Mouse (Mus musculus) left cerebral cortex, adult 2 months (tissue): ENCODE data around the gene Nudt1. TPM values are rescaled to one million over a fixed set of nuclear protein-coding genes. Genes with fewer than 3 reads are reported as not detected.
A peak's percentile ranks its signal among the peaks of the same experiment; 100 is the strongest.

Source experiments
- DNase-seq, 2 experiments: peaks; one replicate each; pipeline ENCODE4 v3.0.0; 2021 to 2022; ENCODE audit warnings: low spot score in 2 of 2, mixed read lengths in 1 of 2; ENCODE audit errors: extremely low spot score in 1 of 2
- H3K27ac ChIP-seq: fragments of 200-600 bp; 2 replicates; pipeline ENCODE4 v1.8.1; 2022
- H3K4me3 ChIP-seq: fragments of 200-600 bp; 2 replicates; pipeline ENCODE4 v1.8.1; 2022
- CTCF ChIP-seq: fragments of 200-600 bp; IDR thresholded peaks from 2 replicates; pipeline ENCODE4 v1.8.1; 2022; ENCODE audit warnings: antibody characterized with exemption, mild to moderate bottlenecking, moderate library complexity
- intact Hi-C: fragments of 180-260 bp; cut with DNase I; formaldehyde crosslinking; loops from one replicate; pipeline ENCODE4 v1.15.1; 2025
- total RNA-seq, 2 experiments: library from RNA; stranded (reverse); gene quantifications; 2 replicates each; pipeline ENCODE4 v1.2.3; 2021

The Nudt1 gene
- total RNA-seq, 2 experiments from 2014 or later = 4.6 to 6.8 TPM

DNA sequence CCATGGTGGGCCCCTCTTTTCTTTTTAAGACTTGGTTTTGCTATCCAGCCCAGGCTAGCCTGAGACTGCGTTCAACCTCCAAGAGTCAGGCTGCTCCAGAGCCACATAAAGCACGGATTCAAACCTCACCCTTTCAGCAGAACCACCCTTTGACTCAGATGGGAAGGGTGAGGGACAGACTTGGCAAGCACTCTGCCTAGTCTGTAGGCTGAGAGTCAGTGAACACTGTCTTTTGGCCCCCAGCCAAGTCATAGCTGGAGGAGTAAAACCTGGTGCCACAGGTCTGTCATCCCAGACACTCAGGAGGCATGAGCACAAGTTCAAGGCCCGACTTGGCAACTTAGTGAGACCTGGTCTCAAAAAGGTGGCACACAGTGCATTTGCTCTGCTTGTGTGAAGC is 4.7 kb upstream of the Nudt1 start:
- no peak overlapping the region for H3K27ac ChIP-seq
- intact Hi-C loops = no loop called here
- TF ChIP-seq CTCF = no peak
- H3K4me3 ChIP-seq = no peak overlapping the region
- no peak for DNase-seq

- H3K27ac ChIP-seq = peak overlapping the region; percentile 45
- peak overlapping the region; percentile 65 for H3K4me3 ChIP-seq
- no peak for DNase-seq
- no peak for TF ChIP-seq CTCF
- intact Hi-C loops = no loop called here
These were observed 510 bp downstream of the Nudt1 start for GRCm38 (mm10) chr5:140321756-140322575.

DNA sequence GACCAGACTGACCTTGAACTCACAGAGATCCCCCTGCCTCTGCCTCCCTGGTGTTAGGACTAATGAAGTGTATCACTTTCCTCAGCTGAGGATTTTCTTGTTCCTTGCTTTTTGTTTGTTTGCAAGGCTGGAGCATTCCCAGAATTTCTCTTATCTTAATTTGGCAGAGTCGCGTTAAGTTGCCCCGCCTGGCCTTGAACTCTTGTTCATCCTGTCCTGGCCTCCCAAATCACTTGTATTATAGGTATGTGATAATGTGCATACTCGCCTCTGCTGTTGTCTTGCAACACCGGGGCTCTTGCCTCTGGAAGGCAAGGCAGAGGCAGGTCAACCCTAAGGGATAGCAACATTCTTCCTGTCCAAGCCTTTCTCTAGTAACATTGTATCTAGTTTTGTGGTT is 2.6 kb downstream of the Nudt1 start:
- no peak for TF ChIP-seq CTCF
- Histone ChIP-seq H3K27ac (no peak overlapping the region), H3K4me3 (no peak overlapping the region)
- intact Hi-C loops = no loop called here
- no peak for DNase-seq

DNA sequence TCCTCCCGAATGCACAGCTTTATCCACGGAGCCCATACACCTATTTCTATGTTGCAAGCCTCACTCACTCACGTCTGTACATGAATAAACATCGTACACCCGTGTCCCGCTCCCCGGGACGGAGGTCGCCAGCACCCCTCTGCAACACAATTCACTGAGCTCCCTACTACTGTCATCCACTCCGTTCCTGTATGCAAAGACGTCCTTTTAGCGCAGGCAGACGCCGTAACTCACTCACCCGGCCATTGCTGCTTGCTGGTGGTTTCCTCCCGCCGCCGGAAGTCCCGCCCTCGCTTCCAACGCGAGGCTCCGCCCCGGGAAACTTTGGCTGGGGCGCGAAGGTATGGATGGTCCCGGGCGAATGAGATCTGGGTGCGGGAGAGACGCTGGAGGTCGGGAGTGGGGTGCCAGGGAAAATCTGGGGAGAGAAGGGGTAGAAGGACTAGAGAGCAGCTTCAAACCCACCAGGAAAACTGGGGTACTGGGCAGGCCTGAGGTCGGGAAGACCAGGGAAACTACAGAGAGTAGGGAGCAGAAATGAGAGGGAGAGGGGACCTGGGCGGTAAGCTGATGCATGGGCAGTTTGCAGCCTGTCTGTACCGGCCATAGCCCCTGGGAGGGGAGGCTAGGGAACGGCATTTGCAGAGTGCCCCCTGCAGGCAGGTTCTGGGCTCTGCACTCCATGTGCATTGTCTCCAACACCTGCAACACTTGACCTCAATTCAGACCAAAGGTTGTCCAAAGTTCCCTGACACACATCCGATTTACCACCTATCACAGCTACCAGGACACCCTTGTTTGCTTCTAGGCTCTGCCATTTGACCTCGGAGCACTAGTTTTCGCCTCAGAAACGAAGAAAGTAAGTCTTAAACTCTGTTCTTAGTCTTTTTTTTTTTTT is 10.4 kb downstream of the Nudt1 start, which contains the start of gene Mrm2:
Mrm2 (minus strand) TSS at position 284 of the 898 bp plus-strand sequence.
- peak; percentile 86 for TF ChIP-seq CTCF
- intact Hi-C loops = loop anchor here (5.0 kb wide), 1 partner anchor 205 kb away; no protein-coding TSS in a partner anchor
- DNase-seq = peak; percentile 72 to 80
- Histone ChIP-seq H3K4me3 (peak within 1 kb of the TSS; percentile 79), H3K27ac (peak within 1 kb of the TSS; percentile 87)

- intact Hi-C loops = loop anchor here (5.0 kb wide), 1 partner anchor 205 kb away; no protein-coding TSS in a partner anchor
- TF ChIP-seq CTCF = no peak
- H3K4me3 ChIP-seq = no peak overlapping the region
These were observed 11.1 kb downstream of the Nudt1 start for GRCm38 (mm10) chr5:140332519-140332918.

DNA sequence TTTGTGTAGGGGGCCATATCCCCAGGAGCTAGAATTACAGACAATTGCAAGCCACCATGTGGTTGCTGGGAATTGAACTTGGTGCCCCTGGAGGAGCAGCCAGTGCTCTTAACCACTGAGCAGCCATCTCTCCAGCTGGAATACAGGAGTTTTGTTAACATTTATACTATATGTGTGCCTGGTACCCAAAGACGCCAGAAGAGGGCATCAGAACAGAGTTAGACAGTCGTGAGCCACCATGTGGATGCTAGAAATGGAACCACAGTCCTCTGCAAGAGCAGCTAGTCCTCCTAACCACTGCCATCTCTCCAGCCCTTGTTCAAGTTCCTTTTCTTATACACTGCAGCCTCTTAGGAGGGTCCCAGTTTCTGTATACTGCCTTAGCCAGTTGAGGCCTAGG is 12.2 kb downstream of the Nudt1 start:
- TF ChIP-seq CTCF = peak; percentile 32
- no peak for DNase-seq
- intact Hi-C loops = loop anchor here (5.0 kb wide), 1 partner anchor 204 kb away; no protein-coding TSS in a partner anchor
- Histone ChIP-seq H3K27ac (no peak overlapping the region), H3K4me3 (no peak overlapping the region)

More at GRCm38 (mm10) chr5:140332519-140332918, 11.1 kb downstream of the Nudt1 start:
- DNase-seq = no peak
- H3K27ac ChIP-seq = no peak overlapping the region

- intact Hi-C loops = loop anchor here (1.0 to 5.0 kb wide), 2 partner anchors 76 to 498 kb away; no protein-coding TSS in a partner anchor
- peak; percentile 84 for TF ChIP-seq CTCF
- Histone ChIP-seq H3K4me3 (no peak overlapping the region), H3K27ac (no peak overlapping the region)
- DNase-seq = peak in 1 of 2 experiments; percentile 27
These were observed 15.2 kb downstream of the Nudt1 start for GRCm38 (mm10) chr5:140336680-140337079.

DNA sequence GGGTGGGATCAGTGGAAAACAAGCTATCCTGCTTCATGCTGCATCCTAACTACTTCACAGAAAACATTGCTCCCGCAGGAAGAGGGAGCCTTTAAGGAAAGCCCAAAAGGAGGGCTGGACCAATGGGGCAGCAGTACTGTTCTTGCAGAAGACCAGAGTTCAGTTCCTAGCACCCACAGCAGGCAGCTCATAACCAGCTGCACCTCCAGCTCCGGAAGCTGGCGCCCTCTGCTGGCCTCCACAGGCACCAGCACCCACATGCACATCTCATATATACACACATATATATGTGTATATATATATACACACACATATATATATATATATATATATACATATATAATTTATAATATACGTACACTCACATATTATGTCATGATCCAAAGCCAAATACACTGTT is 17.3 kb downstream of the Nudt1 start:
- TF ChIP-seq CTCF = no peak; the same call in 1 of the 2 replicates
- no peak overlapping the region for H3K4me3 ChIP-seq
- DNase-seq = no peak
- no peak overlapping the region for H3K27ac ChIP-seq
- intact Hi-C loops = loop anchor here (5.0 kb wide), 1 partner anchor 74 kb away; no protein-coding TSS in a partner anchor

GRCm38 (mm10) chr5:140339836-140340235 is 18.4 kb downstream of the Nudt1 start:
- no peak overlapping the region for H3K27ac ChIP-seq
- intact Hi-C loops = loop anchor here (5.0 kb wide), 1 partner anchor 72 kb away; no protein-coding TSS in a partner anchor
- H3K4me3 ChIP-seq = no peak overlapping the region
- TF ChIP-seq CTCF = no peak
- DNase-seq = no peak

GRCm38 (mm10) chr5:140342880-140343279 is 21.4 kb downstream of the Nudt1 start:
- DNase-seq = no peak
- TF ChIP-seq CTCF = no peak; the same call in 1 of the 2 replicates
- H3K4me3 ChIP-seq = no peak overlapping the region
- intact Hi-C loops = no loop called here
- H3K27ac ChIP-seq = no peak overlapping the region

DNA sequence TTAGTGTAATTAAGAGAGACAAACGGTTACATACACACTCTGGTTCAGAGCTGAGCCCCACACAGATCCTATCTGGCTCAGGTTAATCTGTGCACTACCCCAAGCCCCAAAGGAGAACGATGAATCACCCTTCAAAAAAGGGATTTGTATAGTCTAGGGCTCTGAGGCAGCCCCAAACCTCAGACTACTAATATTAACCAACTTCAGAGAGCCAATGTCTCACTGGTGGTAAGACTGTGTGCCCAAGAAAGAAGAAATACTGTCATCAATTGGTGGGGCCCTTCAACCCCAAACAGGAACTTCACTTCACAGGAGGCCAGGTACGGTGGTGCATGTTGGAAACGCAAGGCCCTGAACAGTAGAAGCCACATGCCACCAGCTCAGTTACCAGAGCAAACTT is 23.8 kb downstream of the Nudt1 start:
- intact Hi-C loops = no loop called here
- no peak for TF ChIP-seq CTCF
- Histone ChIP-seq H3K4me3 (no peak overlapping the region), H3K27ac (no peak overlapping the region)
- DNase-seq = no peak

- H3K4me3 ChIP-seq = no peak overlapping the region
- no peak overlapping the region for H3K27ac ChIP-seq
- no peak for DNase-seq
- intact Hi-C loops = no loop called here
- TF ChIP-seq CTCF = no peak
These were observed 24.6 kb downstream of the Nudt1 start for GRCm38 (mm10) chr5:140346050-140346449.
